Mouse (Mus musculus): ENCODE measurements around the gene Krtap3-1. TPM values are rescaled to one million over a fixed set of nuclear protein-coding genes. Genes with fewer than 3 reads are reported as not detected.

The Krtap3-1 gene
- polyA plus RNA-seq, 2 experiments = not detected

GRCm38 (mm10) chr11:99590981-99591380 is 24.6 kb upstream of the Krtap3-1 start, which contains the start of gene Krtap1-3:
Gene Krtap1-3, minus strand, starts transcription at chr11:99591339.
- no peaks in the 10 kb centered on the region for H3K9me3 ChIP-seq (ENCODE audit: control insufficient read depth, low read length)
- H3K4me1 ChIP-seq (replicated peaks; ENCODE audit: control insufficient read depth in 2 of 2, insufficient read depth in 2 of 2, low read length in 1 of 2) = no peaks in the 10 kb centered on the region
- ATAC-seq (ENCODE audit: insufficient read depth) = no peak
- H3K4me3 ChIP-seq (ENCODE audit: insufficient read depth in 1 of 2, low read depth in 2 of 2, low read length in 2 of 2) = no peak within 1 kb of the TSS
- H3K27me3 ChIP-seq (ENCODE audit: control insufficient read depth, insufficient read depth, low read length) = no peaks in the 10 kb centered on the region
- no peak within 1 kb of the TSS for H3K27ac ChIP-seq
- 77% methylated on average over 6 of the region's 6 CpGs for WGBS (ENCODE audit: insufficient replicate concordance)
- H3K9ac ChIP-seq (replicated peaks) = no peak within 1 kb of the TSS
- no peak for TF ChIP-seq EP300 (IDR thresholded peaks at IDR 0.05; ENCODE audit: low read depth)
- no peaks in the 10 kb centered on the region for H3K36me3 ChIP-seq (replicated peaks; ENCODE audit: control insufficient read depth, insufficient read depth, low read depth)
- no peak within 1 kb of the TSS for H3K4me2 ChIP-seq (ENCODE audit: low read depth)
- no peak for DNase-seq (ENCODE audit: low read depth in 3 of 3, low spot score in 3 of 3)

GRCm38 (mm10) chr11:99585096-99585495 is 18.7 kb upstream of the Krtap3-1 start:
- TF ChIP-seq CTCF (IDR thresholded peaks at IDR 0.05; ENCODE audit: low read depth) (no peak), EP300 (IDR thresholded peaks at IDR 0.05; ENCODE audit: low read depth) (no peak)
- Histone ChIP-seq H3K36me3 (replicated peaks; ENCODE audit: control insufficient read depth, insufficient read depth, low read depth) (no peaks in the 10 kb centered on the region), H3K9me3 (ENCODE audit: control insufficient read depth, low read length) (no peaks in the 10 kb centered on the region), H3K4me3 (ENCODE audit: insufficient read depth in 1 of 2, low read depth in 2 of 2, low read length in 2 of 2) (no peak overlapping the region), H3K27me3 (ENCODE audit: control insufficient read depth, insufficient read depth, low read length) (no peaks in the 10 kb centered on the region), H3K4me2 (ENCODE audit: low read depth) (no peak overlapping the region), H3K4me1 (replicated peaks; ENCODE audit: control insufficient read depth in 2 of 2, insufficient read depth in 2 of 2, low read length in 1 of 2) (no peaks in the 10 kb centered on the region), H3K9ac (replicated peaks) (no peak overlapping the region), H3K27ac (no peak overlapping the region)
- DNase-seq (ENCODE audit: low read depth in 3 of 3, low spot score in 3 of 3) (no peak), ATAC-seq (ENCODE audit: insufficient read depth) (no peak)
- WGBS (ENCODE audit: insufficient replicate concordance) = 77% methylated on average over 7 of the region's 7 CpGs

- DNase-seq (ENCODE audit: low read depth in 3 of 3, low spot score in 3 of 3) (no peak), ATAC-seq (ENCODE audit: insufficient read depth) (no peak)
- H3K9me3 ChIP-seq (ENCODE audit: control insufficient read depth, low read length) = no peaks in the 10 kb centered on the region
- H3K36me3 ChIP-seq (replicated peaks; ENCODE audit: control insufficient read depth, insufficient read depth, low read depth) = no peaks in the 10 kb centered on the region
- 64% methylated on average over 5 of the region's 5 CpGs for WGBS (ENCODE audit: insufficient replicate concordance)
- H3K4me3 ChIP-seq (ENCODE audit: insufficient read depth in 1 of 2, low read depth in 2 of 2, low read length in 2 of 2) = no peak within 1 kb of the TSS
- H3K4me2 ChIP-seq (ENCODE audit: low read depth) = no peak within 1 kb of the TSS
- TF ChIP-seq CTCF (IDR thresholded peaks at IDR 0.05; ENCODE audit: low read depth) = no peak
- TF ChIP-seq EP300 (IDR thresholded peaks at IDR 0.05; ENCODE audit: low read depth) = no peak
- no peak within 1 kb of the TSS for H3K27ac ChIP-seq
- H3K4me1 ChIP-seq (replicated peaks; ENCODE audit: control insufficient read depth in 2 of 2, insufficient read depth in 2 of 2, low read length in 1 of 2) = no peaks in the 10 kb centered on the region
- H3K9ac ChIP-seq (replicated peaks) = no peak within 1 kb of the TSS
- H3K27me3 ChIP-seq (ENCODE audit: control insufficient read depth, insufficient read depth, low read length) = no peaks in the 10 kb centered on the region
Measured at GRCm38 (mm10) chr11:99583245-99583704, 16.8 kb upstream of the Krtap3-1 start, which contains the start of gene Krtap1-4. Gene Krtap1-4, minus strand, starts transcription at chr11:99583654.

GRCm38 (mm10) chr11:99581564-99581963 is 15.1 kb upstream of the Krtap3-1 start:
- ATAC-seq (ENCODE audit: insufficient read depth) (no peak), DNase-seq (ENCODE audit: low read depth in 3 of 3, low spot score in 3 of 3) (no peak)
- Histone ChIP-seq H3K9me3 (ENCODE audit: control insufficient read depth, low read length) (no peaks in the 10 kb centered on the region), H3K4me1 (replicated peaks; ENCODE audit: control insufficient read depth in 2 of 2, insufficient read depth in 2 of 2, low read length in 1 of 2) (no peaks in the 10 kb centered on the region), H3K9ac (replicated peaks) (no peak overlapping the region), H3K36me3 (replicated peaks; ENCODE audit: control insufficient read depth, insufficient read depth, low read depth) (no peaks in the 10 kb centered on the region), H3K4me2 (ENCODE audit: low read depth) (no peak overlapping the region), H3K27me3 (ENCODE audit: control insufficient read depth, insufficient read depth, low read length) (no peaks in the 10 kb centered on the region), H3K4me3 (ENCODE audit: insufficient read depth in 1 of 2, low read depth in 2 of 2, low read length in 2 of 2) (no peak overlapping the region), H3K27ac (no peak overlapping the region)
- TF ChIP-seq EP300 (IDR thresholded peaks at IDR 0.05; ENCODE audit: low read depth) (no peak), CTCF (IDR thresholded peaks at IDR 0.05; ENCODE audit: low read depth) (no peak)
- WGBS (ENCODE audit: insufficient replicate concordance) = 64% methylated on average over 6 of the region's 6 CpGs

GRCm38 (mm10) chr11:99581051-99581450 is 14.6 kb upstream of the Krtap3-1 start:
- Histone ChIP-seq H3K4me2 (ENCODE audit: low read depth) (no peak overlapping the region), H3K27ac (no peak overlapping the region), H3K9me3 (ENCODE audit: control insufficient read depth, low read length) (no peaks in the 10 kb centered on the region), H3K36me3 (replicated peaks; ENCODE audit: control insufficient read depth, insufficient read depth, low read depth) (no peaks in the 10 kb centered on the region), H3K27me3 (ENCODE audit: control insufficient read depth, insufficient read depth, low read length) (no peaks in the 10 kb centered on the region), H3K9ac (replicated peaks) (no peak overlapping the region), H3K4me1 (replicated peaks; ENCODE audit: control insufficient read depth in 2 of 2, insufficient read depth in 2 of 2, low read length in 1 of 2) (no peaks in the 10 kb centered on the region), H3K4me3 (ENCODE audit: insufficient read depth in 1 of 2, low read depth in 2 of 2, low read length in 2 of 2) (no peak overlapping the region)
- TF ChIP-seq CTCF (IDR thresholded peaks at IDR 0.05; ENCODE audit: low read depth) = no peak
- TF ChIP-seq EP300 (IDR thresholded peaks at IDR 0.05; ENCODE audit: low read depth) = no peak
- 74% methylated on average over 5 of the region's 5 CpGs for WGBS (ENCODE audit: insufficient replicate concordance)
- DNase-seq (ENCODE audit: low read depth in 3 of 3, low spot score in 3 of 3) (no peak), ATAC-seq (ENCODE audit: insufficient read depth) (no peak)

Data from liver, embryonic 14.5 days (tissue).